Comparison of ENCODE assay signal across 7 mouse cellular contexts in genomic region chr16:17911052-17911595, GRCm38 (mm10). TPM values are rescaled to one million over a fixed set of nuclear protein-coding genes. Genes with fewer than 3 reads are reported as not detected.
A peak's percentile ranks its signal among the peaks of the same experiment; 100 is the strongest.
DNase-seq lines count a peak whose midpoint lies in the region; ATAC-seq lines count a peak whose summit lies in the region.

TSS of gene Ess2 (minus strand) at chr16:17911348.

- no peaks in the 10 kb centered on the region for H3K9me3 ChIP-seq in intestine, embryonic 16.5 days (ENCODE audit: control insufficient read depth, low read length)
- no peaks in the 10 kb centered on the region for H3K9me3 ChIP-seq in midbrain, embryonic 11.5 days (ENCODE audit: control insufficient read depth, low read length)

- WGBS in intestine, embryonic 16.5 days: under 1% methylated on average over 35 of the region's 35 CpGs
- WGBS in midbrain, embryonic 11.5 days: under 1% methylated on average over 35 of the region's 35 CpGs

- DNase-seq in adrenal gland, adult 8-10 months: peak; percentile 92
- DNase-seq in embryo, embryonic 9.5 days (ENCODE audit: extremely low spot score): peak; percentile 88
- DNase-seq in gastrocnemius, postnatal 4 days (ENCODE audit: low spot score in 2 of 2): peak; percentile 62 to 86
- DNase-seq in left cerebral cortex, postnatal 36 days (ENCODE audit: low spot score in 2 of 2): peak; percentile 93 to 94
- peak; percentile 99 for DNase-seq in midbrain, embryonic 11.5 days (ENCODE audit: low spot score, missing footprints)
- DNase-seq in skeletal muscle tissue, adult 2 months (ENCODE audit: low read depth, low spot score): peak; percentile 94

- intact Hi-C loops in left cerebral cortex, postnatal 36 days (cut with DNase I): loop anchor here (5.0 kb wide), 2 partner anchors 76 to 126 kb away; no protein-coding TSS in a partner anchor

- H3K4me1 ChIP-seq in intestine, embryonic 16.5 days (ENCODE audit: control insufficient read depth, insufficient read depth, low read length): peaks cover 14% of the 10 kb centered on the region
- H3K4me1 ChIP-seq in midbrain, embryonic 11.5 days (ENCODE audit: control insufficient read depth, insufficient read depth, low read length): peaks cover 17% of the 10 kb centered on the region

- peaks cover 6% of the 10 kb centered on the region for H3K36me3 ChIP-seq in intestine, embryonic 16.5 days (ENCODE audit: control insufficient read depth, insufficient read depth, low read length)
- peaks cover 8% of the 10 kb centered on the region for H3K36me3 ChIP-seq in midbrain, embryonic 11.5 days (ENCODE audit: control insufficient read depth, insufficient read depth, low read length)

- peaks cover 45% of the 10 kb centered on the region for H3K27me3 ChIP-seq in intestine, embryonic 16.5 days (replicated peaks; ENCODE audit: control insufficient read depth, insufficient read depth, low read length)
- H3K27me3 ChIP-seq in midbrain, embryonic 11.5 days (ENCODE audit: control insufficient read depth, insufficient read depth, low read length): peaks cover 44% of the 10 kb centered on the region

- peak within 1 kb of the TSS; percentile 70 for H3K4me3 ChIP-seq in intestine, embryonic 16.5 days (ENCODE audit: low read length)
- H3K4me3 ChIP-seq in midbrain, embryonic 11.5 days (ENCODE audit: low read depth, low read length): peak within 1 kb of the TSS; percentile 52

- peak within 1 kb of the TSS; percentile 68 for H3K4me2 ChIP-seq in intestine, embryonic 16.5 days (ENCODE audit: low read depth, low read length)
- H3K4me2 ChIP-seq in midbrain, embryonic 11.5 days: peak within 1 kb of the TSS; percentile 89

- peak within 1 kb of the TSS; percentile 74 for H3K9ac ChIP-seq in intestine, embryonic 16.5 days (ENCODE audit: low read depth, low read length)
- peak within 1 kb of the TSS; percentile 67 for H3K9ac ChIP-seq in midbrain, embryonic 11.5 days (ENCODE audit: low read length)

- ATAC-seq in intestine, embryonic 16.5 days: peak; percentile 95
- ATAC-seq in midbrain, embryonic 11.5 days (ENCODE audit: low FRiP score): peak; percentile 93

- H3K27ac ChIP-seq in intestine, embryonic 16.5 days (ENCODE audit: low read length): peak within 1 kb of the TSS; percentile 24; the same call in 1 of the 2 replicates
- no peak within 1 kb of the TSS; the same call in 1 of the 2 replicates for H3K27ac ChIP-seq in midbrain, embryonic 11.5 days (ENCODE audit: low read depth, low read length)

RNA-seq across cellular contexts. Expression of gene Ess2, which starts in this region (rescaled TPM):
- total RNA-seq in adrenal gland, adult 8-10 months (2022): 10 to 100 TPM; 16.9 to 28.8 (median 22.5) TPM
- total RNA-seq in gastrocnemius, postnatal 4 days (2021): 10 to 100 TPM; 16.2 to 20.2 TPM
- polyA plus RNA-seq in intestine, embryonic 16.5 days (2015; fragmentation: Nextera tagmentation; extraction: Ambion mirVana): 28.8 and 29.5 TPM in 2 replicates
- 10 to 100 TPM; 26.1 to 31.1 TPM for total RNA-seq in left cerebral cortex, postnatal 36 days (2021)
- polyA plus RNA-seq in midbrain, embryonic 11.5 days (2014; fragmentation: Nextera tagmentation; extraction: Ambion mirVana): 39.4 and 41.4 TPM in 2 replicates
